Mouse (Mus musculus) layer of hippocampus, adult 2 months (tissue): ENCODE results near the gene Szrd1. TPM values are rescaled to one million over a fixed set of nuclear protein-coding genes. Genes with fewer than 3 reads are reported as not detected.
A peak's percentile ranks its signal among the peaks of the same experiment; 100 is the strongest.
"Not testable (repeated sequence)": the region's sequence is repeated elsewhere in the genome, so short reads cannot be mapped to it uniquely, and the experiment has no call there.

ENCODE experiments used
- DNase-seq, 2 experiments: peaks; one replicate each; pipeline ENCODE4 v3.0.0; 2022; ENCODE audit warnings: low spot score in 2 of 2
- H3K27ac ChIP-seq: fragments of 200-600 bp; 2 replicates; pipeline ENCODE4 v1.8.1; 2022
- H3K4me3 ChIP-seq: fragments of 200-600 bp; 2 replicates; pipeline ENCODE4 v1.8.1; 2022; ENCODE audit warnings: mild to moderate bottlenecking
- CTCF ChIP-seq: fragments of 200-600 bp; conservative IDR thresholded peaks from 2 replicates; pipeline ENCODE4 v1.8.1; 2022; ENCODE audit warnings: antibody characterized with exemption, mild to moderate bottlenecking, moderate library complexity
- total RNA-seq, 2 experiments: library from RNA; stranded (reverse); gene quantifications; 2 replicates each; pipeline ENCODE4 v1.2.3; 2021

Szrd1 gene
- total RNA-seq, 2 experiments from 2014 or later: 49.7 to 54.3 TPM

- Histone ChIP-seq H3K4me3 (no peak overlapping the region), H3K27ac (no peak overlapping the region)
- DNase-seq: no peak
- no peak for TF ChIP-seq CTCF
Observed at GRCm38 (mm10) chr4:141140967-141141366, 1.4 kb upstream of the Szrd1 start.

- not testable (repeated sequence) for DNase-seq, H3K4me3 ChIP-seq, H3K27ac ChIP-seq
Observed at GRCm38 (mm10) chr4:141140354-141140753, 779 bp upstream of the Szrd1 start.

GRCm38 (mm10) chr4:141138425-141139115 is 1.0 kb downstream of the Szrd1 start:
- peak overlapping the region; percentile 99 for H3K27ac ChIP-seq
- peak overlapping the region; percentile 83 for H3K4me3 ChIP-seq
- DNase-seq: no peak
- no peak; the same call in 1 of the 2 replicates for TF ChIP-seq CTCF

- peak; percentile 58 for TF ChIP-seq CTCF
- not testable (repeated sequence) for H3K4me3 ChIP-seq, H3K27ac ChIP-seq, DNase-seq
Observed at GRCm38 (mm10) chr4:141137740-141138139, 1.8 kb downstream of the Szrd1 start.

GRCm38 (mm10) chr4:141136126-141136525 is 3.4 kb downstream of the Szrd1 start:
- Histone ChIP-seq H3K4me3 (no peak overlapping the region), H3K27ac (no peak overlapping the region)
- no peak for TF ChIP-seq CTCF
- DNase-seq: no peak

- Histone ChIP-seq H3K27ac (peak overlapping the region; percentile 72), H3K4me3 (no peak overlapping the region)
- no peak for TF ChIP-seq CTCF
- DNase-seq: no peak
Observed at GRCm38 (mm10) chr4:141134751-141135530, 4.6 kb downstream of the Szrd1 start.

- no peak for TF ChIP-seq CTCF
- peak in 1 of 2 experiments; percentile 37 for DNase-seq
- Histone ChIP-seq H3K27ac (peak overlapping the region; percentile 72), H3K4me3 (no peak overlapping the region)
Observed at GRCm38 (mm10) chr4:141134031-141134441, 5.5 kb downstream of the Szrd1 start.

- no peak for DNase-seq
- Histone ChIP-seq H3K27ac (0 out of 2 replicates have a peak overlapping the region, but pooled peaks have one; percentile 5), H3K4me3 (no peak overlapping the region)
- no peak for TF ChIP-seq CTCF
Observed at GRCm38 (mm10) chr4:141133227-141133626, 6.3 kb downstream of the Szrd1 start.

- DNase-seq: no peak
- TF ChIP-seq CTCF: no peak
- peak overlapping the region; percentile 62; the same call in 1 of the 2 replicates for H3K27ac ChIP-seq
- H3K4me3 ChIP-seq: no peak overlapping the region
Observed at GRCm38 (mm10) chr4:141132191-141132590, 7.4 kb downstream of the Szrd1 start.

GRCm38 (mm10) chr4:141131531-141132061 is 8.0 kb downstream of the Szrd1 start:
- Histone ChIP-seq H3K4me3 (no peak overlapping the region), H3K27ac (peak overlapping the region; percentile 62)
- TF ChIP-seq CTCF: no peak
- DNase-seq: no peak

GRCm38 (mm10) chr4:141130704-141131342 is 8.8 kb downstream of the Szrd1 start:
- TF ChIP-seq CTCF: no peak
- Histone ChIP-seq H3K27ac (peak overlapping the region; percentile 62), H3K4me3 (no peak overlapping the region)
- peak; percentile 50 to 60 for DNase-seq

- no peak for TF ChIP-seq CTCF
- H3K4me3 ChIP-seq: no peak overlapping the region
- H3K27ac ChIP-seq: no peak overlapping the region
- DNase-seq: no peak
Observed at GRCm38 (mm10) chr4:141129190-141129710, 10.3 kb downstream of the Szrd1 start.

- DNase-seq: no peak
- Histone ChIP-seq H3K27ac (no peak overlapping the region), H3K4me3 (no peak overlapping the region)
- TF ChIP-seq CTCF: no peak
Observed at GRCm38 (mm10) chr4:141123065-141123464, 16.5 kb downstream of the Szrd1 start.
